Mouse (Mus musculus) erythroblast, embryonic 14.5 days (primary cell): ENCODE measurements around the gene Ppia. TPM values are rescaled to one million over a fixed set of nuclear protein-coding genes. Genes with fewer than 3 reads are reported as not detected.
"Not testable (repeated sequence)": the region's sequence is repeated elsewhere in the genome, so short reads cannot be mapped to it uniquely, and the experiment has no call there.

Experiments used
- H3K27me3 ChIP-seq: 2 replicates; pipeline ENCODE4 v1.6.1; 2012; ENCODE audit warnings: inconsistent platforms; ENCODE audit not compliant: control insufficient read depth
- H3K36me3 ChIP-seq: 2 replicates; pipeline ENCODE4 v1.6.1; 2012; ENCODE audit warnings: mild to moderate bottlenecking, inconsistent platforms; ENCODE audit not compliant: control insufficient read depth
- H3K4me1 ChIP-seq: 2 replicates; pipeline ENCODE4 v1.6.1; 2012; ENCODE audit warnings: inconsistent platforms; ENCODE audit not compliant: control insufficient read depth
- H3K4me3 ChIP-seq: replicated peaks from 2 replicates; pipeline ENCODE3; 2012; ENCODE audit warnings: moderate library complexity, mild to moderate bottlenecking, inconsistent platforms
- H3K9me3 ChIP-seq: 2 replicates; pipeline ENCODE4 v1.6.1; 2012; ENCODE audit warnings: low read length, inconsistent platforms, mixed read lengths; ENCODE audit not compliant: control insufficient read depth
- GATA1 ChIP-seq: IDR thresholded peaks from 2 replicates; pipeline ENCODE4 v1.6.1; 2012; ENCODE audit warnings: low read length, inconsistent platforms, mixed read lengths
- TAL1 ChIP-seq: IDR thresholded peaks from 3 replicates; pipeline ENCODE4 v1.6.1; 2012; ENCODE audit warnings: low read length, inconsistent platforms, mixed read lengths
- polyA plus RNA-seq: library from polyadenylated mRNA; stranded (reverse); fragments of >175 nt; gene quantifications from 2 replicates; pipeline ENCODE4 v1.2.3, GENCODE M21; 2012

The Ppia gene
- polyA plus RNA-seq, 1 experiment, result 5.5 TPM

GRCm38 (mm10) chr11:6445951-6446350 is 30.7 kb downstream of the Ppia start:
- Histone ChIP-seq H3K36me3 (peaks cover 19% of the 10 kb centered on the region), H3K27me3 (peaks cover 6% of the 10 kb centered on the region), H3K9me3 (peaks cover 7% of the 10 kb centered on the region), H3K4me1 (peaks cover 34% of the 10 kb centered on the region), H3K4me3 (no peak overlapping the region)
- TF ChIP-seq TAL1 (no peak), GATA1 (no peak)

GRCm38 (mm10) chr11:6447493-6447892 is 32.2 kb downstream of the Ppia start:
- Histone ChIP-seq H3K4me3 (no peak overlapping the region), H3K36me3 (peaks cover 5% of the 10 kb centered on the region), H3K27me3 (peaks cover 6% of the 10 kb centered on the region), H3K9me3 (peaks cover 9% of the 10 kb centered on the region), H3K4me1 (peaks cover 24% of the 10 kb centered on the region)
- no peak for TF ChIP-seq GATA1
- no peak for TF ChIP-seq TAL1

GRCm38 (mm10) chr11:6448155-6448554 is 32.9 kb downstream of the Ppia start:
- not testable (repeated sequence) for H3K4me3 ChIP-seq, H3K27me3 ChIP-seq, H3K36me3 ChIP-seq, H3K9me3 ChIP-seq
- peaks cover 19% of the 10 kb centered on the region for H3K4me1 ChIP-seq

GRCm38 (mm10) chr11:6456083-6456482 is 40.8 kb downstream of the Ppia start:
- Histone ChIP-seq H3K4me1 (no peaks in the 10 kb centered on the region), H3K4me3 (no peak overlapping the region), H3K9me3 (peaks cover 8% of the 10 kb centered on the region), H3K27me3 (no peaks in the 10 kb centered on the region), H3K36me3 (no peaks in the 10 kb centered on the region)
- TF ChIP-seq TAL1, result no peak
- TF ChIP-seq GATA1, result no peak

GRCm38 (mm10) chr11:6463159-6463837 is 48.1 kb downstream of the Ppia start:
- Histone ChIP-seq H3K36me3 (peaks cover 27% of the 10 kb centered on the region), H3K27me3 (no peaks in the 10 kb centered on the region)

GRCm38 (mm10) chr11:6465122-6465521 is 49.9 kb downstream of the Ppia start:
- H3K9me3 ChIP-seq, result no peaks in the 10 kb centered on the region
- H3K36me3 ChIP-seq, result peaks cover 42% of the 10 kb centered on the region
- peaks cover 11% of the 10 kb centered on the region for H3K4me1 ChIP-seq
- no peaks in the 10 kb centered on the region for H3K27me3 ChIP-seq
- H3K4me3 ChIP-seq, result no peak overlapping the region
- no peak for TF ChIP-seq GATA1
- TF ChIP-seq TAL1, result no peak

More at GRCm38 (mm10) chr11:6463159-6463837, 48.1 kb downstream of the Ppia start:
- peaks cover 2% of the 10 kb centered on the region for H3K4me1 ChIP-seq
- H3K9me3 ChIP-seq, result no peaks in the 10 kb centered on the region
- TF ChIP-seq TAL1 (no peak), GATA1 (no peak)
- no peak overlapping the region for H3K4me3 ChIP-seq

GRCm38 (mm10) chr11:6468541-6468940 is 53.3 kb downstream of the Ppia start:
- Histone ChIP-seq H3K36me3 (peaks cover 73% of the 10 kb centered on the region), H3K4me3 (no peak overlapping the region), H3K4me1 (peaks cover 34% of the 10 kb centered on the region), H3K9me3 (no peaks in the 10 kb centered on the region), H3K27me3 (no peaks in the 10 kb centered on the region)
- TF ChIP-seq GATA1 (no peak), TAL1 (no peak)

Other genes starting within 250 kb of the Ppia start
- not detected in 2 replicates for gene A730071L15Rik, start 215.4 kb upstream of the Ppia start, polyA plus RNA-seq
- 0.83 and 1.3 TPM in 2 replicates for gene Nudcd3, start 215.0 kb upstream of the Ppia start, polyA plus RNA-seq
- not detected in 2 replicates for gene Npc1l1, start 185.3 kb upstream of the Ppia start, polyA plus RNA-seq
- gene Ddx56, start 147.7 kb upstream of the Ppia start, polyA plus RNA-seq, result 0.36 and 0.37 TPM in 2 replicates
- gene Tmed4, start 140.6 kb upstream of the Ppia start, polyA plus RNA-seq, result 3.1 and 3.2 TPM in 2 replicates
- 13.2 and 19.7 TPM in 2 replicates for gene Ogdh, start 123.8 kb upstream of the Ppia start, polyA plus RNA-seq
- gene Zmiz2, start 26.4 kb upstream of the Ppia start, polyA plus RNA-seq, result 13.1 and 13.2 TPM in 2 replicates
- gene H2afv, start 29.0 kb downstream of the Ppia start, polyA plus RNA-seq, result 4.5 and 8.0 TPM in 2 replicates
- 0.79 and 0.95 TPM in 2 replicates for gene Purb, start 60.5 kb downstream of the Ppia start, polyA plus RNA-seq
- gene Myo1g, start 105.5 kb downstream of the Ppia start, polyA plus RNA-seq, result 0.15 and 0.20 TPM in 2 replicates
- 2.3 and 2.8 TPM in 2 replicates for gene Ccm2, start 131.4 kb downstream of the Ppia start, polyA plus RNA-seq
- gene Nacad, start 190.6 kb downstream of the Ppia start, polyA plus RNA-seq, result 1.7 and 3.1 TPM in 2 replicates
- 6.6 and 9.6 TPM in 2 replicates for gene Tbrg4, start 210.6 kb downstream of the Ppia start, polyA plus RNA-seq
- not detected in 2 replicates for gene Wap, start 223.2 kb downstream of the Ppia start, polyA plus RNA-seq
- not detected in 2 replicates for gene Ramp3, start 243.1 kb downstream of the Ppia start, polyA plus RNA-seq